Mouse (Mus musculus) hindbrain, embryonic 11.5 days (tissue): ENCODE data around the gene Ctsf. TPM values are rescaled to one million over a fixed set of nuclear protein-coding genes. Genes with fewer than 3 reads are reported as not detected.
A peak's percentile ranks its signal among the peaks of the same experiment; 100 is the strongest.
"Not testable (repeated sequence)": the region's sequence is repeated elsewhere in the genome, so short reads cannot be mapped to it uniquely, and the experiment has no call there.

Experiments
- ATAC-seq: fragments of 200-750 bp; cut with Nextera tagmentation; 2 replicates; pipeline ENCODE4 v1.8.0; 2017; ENCODE audit warnings: mild to moderate bottlenecking, moderate TSS enrichment, moderate library complexity; ENCODE audit not compliant: low FRiP score
- DNase-seq: peaks from one replicate; pipeline ENCODE4 v3.0.0-alpha.2; 2015; ENCODE audit warnings: low spot score
- H3K27ac ChIP-seq: fragments of 300-500 bp; sonication (generic); 2 replicates; pipeline ENCODE4 v1.5.1; 2014; ENCODE audit warnings: mild to moderate bottlenecking, low read depth, low read length
- H3K27me3 ChIP-seq: fragments of 300-500 bp; sonication (generic); 2 replicates; pipeline ENCODE4 v1.6.1; 2014; ENCODE audit warnings: mild to moderate bottlenecking, low read length, moderate library complexity, mixed read lengths; ENCODE audit not compliant: control insufficient read depth, insufficient read depth
- H3K36me3 ChIP-seq: fragments of 300-500 bp; sonication (generic); 2 replicates; pipeline ENCODE4 v1.6.1; 2014; ENCODE audit warnings: mild to moderate bottlenecking, low read length, moderate library complexity, mixed read lengths; ENCODE audit not compliant: control insufficient read depth, insufficient read depth
- H3K4me1 ChIP-seq: fragments of 300-500 bp; sonication (generic); replicated peaks from 2 replicates; pipeline ENCODE4 v1.6.1; 2014; ENCODE audit warnings: low read length, mixed read lengths; ENCODE audit not compliant: control insufficient read depth, insufficient read depth
- H3K4me2 ChIP-seq: fragments of 300-500 bp; sonication (generic); replicated peaks from 2 replicates; pipeline ENCODE4 v1.6.1; 2014; ENCODE audit warnings: mild to moderate bottlenecking, low read depth, low read length
- H3K4me3 ChIP-seq: fragments of 300-500 bp; sonication (generic); 2 replicates; pipeline ENCODE4 v1.5.1; 2014; ENCODE audit warnings: low read depth, low read length
- H3K9ac ChIP-seq: fragments of 300-500 bp; sonication (generic); 2 replicates; pipeline ENCODE4 v1.6.1; 2014; ENCODE audit warnings: low read depth, low read length
- H3K9me3 ChIP-seq: fragments of 300-500 bp; sonication (generic); 2 replicates; pipeline ENCODE4 v1.6.1; 2016; ENCODE audit warnings: low read length; ENCODE audit not compliant: control insufficient read depth
- WGBS: fragments of 180-500 bp; shearing (Covaris S2); extraction: QIAGEN DNeasy Blood & Tissue Kit; methylation state at CpG from one replicate; pipeline ENCODE4 v1.1.7; 2014; 5-methylcytosine and 5-hydroxymethylcytosine counted together
- polyA plus RNA-seq: library from polyadenylated mRNA; unstranded; fragments of >200 nt; fragmentation: Nextera tagmentation; extraction: Ambion mirVana; gene quantifications from 2 replicates; pipeline ENCODE4 v1.2.1, GENCODE M21; 2014

The Ctsf gene
- polyA plus RNA-seq, 1 experiment from 2014 or later: 38.5 TPM

- H3K27ac ChIP-seq: no peak overlapping the region
- H3K4me3 ChIP-seq: no peak overlapping the region
- no peak overlapping the region for H3K9ac ChIP-seq
- no peaks in the 10 kb centered on the region for H3K36me3 ChIP-seq
- no peaks in the 10 kb centered on the region for H3K27me3 ChIP-seq
- H3K4me1 ChIP-seq: no peaks in the 10 kb centered on the region
- H3K4me2 ChIP-seq: no peak overlapping the region
- 71% methylated on average over 6 of the region's 6 CpGs for WGBS
- DNase-seq: peak; percentile 19
- H3K9me3 ChIP-seq: no peaks in the 10 kb centered on the region
- no peak for ATAC-seq
These were observed 8.1 kb downstream of the Ctsf start for GRCm38 (mm10) chr19:4863048-4863447.

- Histone ChIP-seq H3K27me3 (no peaks in the 10 kb centered on the region), H3K4me2 (no peak overlapping the region), H3K9ac (no peak overlapping the region), H3K27ac (no peak overlapping the region), H3K36me3 (no peaks in the 10 kb centered on the region), H3K4me3 (no peak overlapping the region), H3K9me3 (no peaks in the 10 kb centered on the region), H3K4me1 (no peaks in the 10 kb centered on the region)
- 6% methylated on average over 17 of the region's 17 CpGs for WGBS
- DNase-seq: peak; percentile 28
- no peak for ATAC-seq
These were observed 10.2 kb downstream of the Ctsf start for GRCm38 (mm10) chr19:4865147-4865546.

GRCm38 (mm10) chr19:4874613-4875012 lies 19.7 kb downstream of the Ctsf start:
- WGBS: 100% methylated on average over 1 of the region's 1 CpGs
- not testable (repeated sequence) for H3K4me1 ChIP-seq, H3K9ac ChIP-seq, DNase-seq, H3K36me3 ChIP-seq, H3K9me3 ChIP-seq, H3K27ac ChIP-seq, ATAC-seq, H3K4me3 ChIP-seq, H3K4me2 ChIP-seq, H3K27me3 ChIP-seq

GRCm38 (mm10) chr19:4876241-4876640 lies 21.3 kb downstream of the Ctsf start:
- ATAC-seq (no peak), DNase-seq (no peak)
- H3K4me2 ChIP-seq: no peak overlapping the region
- no peaks in the 10 kb centered on the region for H3K27me3 ChIP-seq
- peaks cover 2% of the 10 kb centered on the region; the same call in 1 of the 2 replicates for H3K4me1 ChIP-seq
- H3K27ac ChIP-seq: no peak overlapping the region
- H3K9ac ChIP-seq: no peak overlapping the region
- no peaks in the 10 kb centered on the region for H3K9me3 ChIP-seq
- WGBS: 71% methylated on average over 3 of the region's 4 CpGs
- no peak overlapping the region for H3K4me3 ChIP-seq
- H3K36me3 ChIP-seq: no peaks in the 10 kb centered on the region

- Histone ChIP-seq H3K4me3 (no peak overlapping the region), H3K9ac (no peak overlapping the region), H3K9me3 (no peaks in the 10 kb centered on the region), H3K4me2 (no peak overlapping the region), H3K36me3 (no peaks in the 10 kb centered on the region), H3K27ac (no peak overlapping the region), H3K27me3 (no peaks in the 10 kb centered on the region), H3K4me1 (peaks cover 2% of the 10 kb centered on the region; the same call in 1 of the 2 replicates)
- 73% methylated on average over 3 of the region's 3 CpGs for WGBS
- DNase-seq (no peak), ATAC-seq (no peak)
These were observed 21.8 kb downstream of the Ctsf start for GRCm38 (mm10) chr19:4876755-4877154.

- peaks cover 2% of the 10 kb centered on the region; the same call in 1 of the 2 replicates for H3K4me1 ChIP-seq
- peak within 1 kb of the TSS; percentile 62 for H3K9ac ChIP-seq
- no peak within 1 kb of the TSS for H3K27ac ChIP-seq
- WGBS: 3% methylated on average over 16 of the region's 17 CpGs
- no peaks in the 10 kb centered on the region for H3K27me3 ChIP-seq
- H3K4me2 ChIP-seq: peak within 1 kb of the TSS; percentile 89
- no peaks in the 10 kb centered on the region for H3K36me3 ChIP-seq
- ATAC-seq (peak; percentile 2; the same call in 1 of the 2 replicates), DNase-seq (no peak)
- no peaks in the 10 kb centered on the region for H3K9me3 ChIP-seq
- peak within 1 kb of the TSS; percentile 62 for H3K4me3 ChIP-seq
These were observed 22.9 kb downstream of the Ctsf start, which contains the start of gene Actn3 for GRCm38 (mm10) chr19:4877785-4878184. Gene Actn3 (minus strand): TSS chr19:4877909.

- Histone ChIP-seq H3K36me3 (no peaks in the 10 kb centered on the region), H3K9me3 (no peaks in the 10 kb centered on the region), H3K9ac (peak within 1 kb of the TSS; percentile 62), H3K27me3 (no peaks in the 10 kb centered on the region), H3K4me2 (peak within 1 kb of the TSS; percentile 89), H3K4me3 (peak within 1 kb of the TSS; percentile 62), H3K4me1 (peaks cover 2% of the 10 kb centered on the region; the same call in 1 of the 2 replicates), H3K27ac (no peak within 1 kb of the TSS)
- WGBS: 2% methylated on average over 52 of the region's 52 CpGs
- ATAC-seq (peak; percentile 97), DNase-seq (peak; percentile 97)
These were observed 23.7 kb downstream of the Ctsf start, which contains the start of gene Zdhhc24 for GRCm38 (mm10) chr19:4878405-4879323. Gene Zdhhc24 (plus strand): TSS chr19:4878668.

- Histone ChIP-seq H3K4me2 (peak overlapping the region; percentile 89), H3K4me1 (peaks cover 2% of the 10 kb centered on the region; the same call in 1 of the 2 replicates), H3K4me3 (peak overlapping the region; percentile 62), H3K9me3 (no peaks in the 10 kb centered on the region), H3K27ac (no peak overlapping the region), H3K36me3 (no peaks in the 10 kb centered on the region), H3K9ac (no peak overlapping the region), H3K27me3 (no peaks in the 10 kb centered on the region)
- WGBS: 67% methylated on average over 10 of the region's 10 CpGs
- ATAC-seq (no peak), DNase-seq (no peak)
These were observed 24.4 kb downstream of the Ctsf start for GRCm38 (mm10) chr19:4879324-4879703.
